Mouse (Mus musculus) heart, postnatal 0 days (tissue): ENCODE measurements around the gene Csmd2. TPM values are rescaled to one million over a fixed set of nuclear protein-coding genes. Genes with fewer than 3 reads are reported as not detected.

Source experiments
- ATAC-seq: fragments of 200-750 bp; cut with Nextera tagmentation; 2 replicates; pipeline ENCODE4 v1.8.0; 2017; ENCODE audit warnings: low read depth, moderate number of reproducible peaks, moderate library complexity; ENCODE audit not compliant: insufficient read depth
- DNase-seq: peaks from one replicate; pipeline ENCODE4 v3.0.0-alpha.2; 2016; ENCODE audit warnings: low spot score
- H3K27ac ChIP-seq: fragments of 300-500 bp; sonication (generic); 2 replicates; pipeline ENCODE4 v1.5.1; 2014; ENCODE audit warnings: low read depth, mild to moderate bottlenecking
- H3K27me3 ChIP-seq: fragments of 300-500 bp; sonication (generic); 2 replicates; pipeline ENCODE4 v1.6.1; 2014; ENCODE audit warnings: low read length, mixed read lengths; ENCODE audit not compliant: control insufficient read depth, insufficient read depth
- H3K36me3 ChIP-seq: fragments of 300-500 bp; sonication (generic); replicated peaks from 2 replicates; pipeline ENCODE4 v1.6.1; 2014; ENCODE audit warnings: low read length, mixed read lengths; ENCODE audit not compliant: control insufficient read depth, insufficient read depth
- H3K4me1 ChIP-seq: fragments of 300-500 bp; sonication (generic); 2 replicates; pipeline ENCODE4 v1.6.1; 2014; ENCODE audit warnings: antibody characterized with exemption; ENCODE audit not compliant: control insufficient read depth, insufficient read depth
- H3K4me2 ChIP-seq: fragments of 300-500 bp; sonication (generic); 2 replicates; pipeline ENCODE4 v1.6.1; 2014; ENCODE audit warnings: low read depth, mild to moderate bottlenecking, low read length, moderate library complexity
- H3K4me3 ChIP-seq: fragments of 300-500 bp; sonication (generic); 2 replicates; pipeline ENCODE4 v1.5.1; 2014; ENCODE audit warnings: low read depth, low read length
- H3K9ac ChIP-seq: fragments of 300-500 bp; sonication (generic); replicated peaks from 2 replicates; pipeline ENCODE4 v1.6.1; 2014; ENCODE audit warnings: low read depth, low read length, mixed read lengths
- H3K9me3 ChIP-seq: fragments of 300-500 bp; sonication (generic); replicated peaks from 2 replicates; pipeline ENCODE4 v1.6.1; 2016; ENCODE audit warnings: low read length; ENCODE audit not compliant: control insufficient read depth
- CTCF ChIP-seq: IDR thresholded peaks from 2 replicates; pipeline ENCODE4 v1.5.1; 2016; ENCODE audit warnings: antibody characterized with exemption, control low read depth, low read depth
- EP300 ChIP-seq: IDR thresholded peaks from 2 replicates; pipeline ENCODE4 v1.6.1; 2016; ENCODE audit warnings: antibody characterized with exemption, low read depth
- WGBS: fragments of 180-500 bp; shearing (Covaris S2); extraction: QIAGEN DNeasy Blood & Tissue Kit; methylation state at CpG from one replicate; pipeline ENCODE4 v1.1.7; 2014; 5-methylcytosine and 5-hydroxymethylcytosine counted together
- polyA plus RNA-seq: library from polyadenylated mRNA; unstranded; fragments of >200 nt; fragmentation: Nextera tagmentation; extraction: Ambion mirVana; gene quantifications from 2 replicates; pipeline ENCODE4 v1.2.1, GENCODE M21; 2015
- total RNA-seq: library from RNA; depleted of rRNA; stranded (reverse); fragments of >200 nt; gene quantifications from 2 replicates; pipeline ENCODE4 v1.2.3, GENCODE M21; 2014; ENCODE audit warnings: low replicate concordance

The Csmd2 gene
- total and polyA plus RNA-seq, 2 experiments from 2014 or later: 0.01 TPM; not detected in 1

- DNase-seq (no peak), ATAC-seq (no peak)
- no peak overlapping the region for H3K4me2 ChIP-seq
- H3K9ac ChIP-seq: no peak overlapping the region
- H3K36me3 ChIP-seq: no peaks in the 10 kb centered on the region
- no peak overlapping the region for H3K4me3 ChIP-seq
- H3K4me1 ChIP-seq: no peaks in the 10 kb centered on the region
- no peaks in the 10 kb centered on the region for H3K9me3 ChIP-seq
- no peak overlapping the region for H3K27ac ChIP-seq
- 83% methylated on average over 5 of the region's 5 CpGs for WGBS
- no peak for TF ChIP-seq EP300
- no peak for TF ChIP-seq CTCF
- peaks cover under 1% of the 10 kb centered on the region; the same call in 1 of the 2 replicates for H3K27me3 ChIP-seq
These were observed 409.0 kb downstream of the Csmd2 start for GRCm38 (mm10) chr4:128396616-128397015.

GRCm38 (mm10) chr4:128397804-128398203, 410.1 kb downstream of the Csmd2 start:
- TF ChIP-seq CTCF: no peak
- TF ChIP-seq EP300: no peak
- Histone ChIP-seq H3K9me3 (no peaks in the 10 kb centered on the region), H3K36me3 (no peaks in the 10 kb centered on the region), H3K4me1 (no peaks in the 10 kb centered on the region), H3K4me3 (no peak overlapping the region), H3K4me2 (no peak overlapping the region), H3K27ac (no peak overlapping the region), H3K9ac (no peak overlapping the region), H3K27me3 (no peaks in the 10 kb centered on the region)
- ATAC-seq (no peak), DNase-seq (no peak)
- 54% methylated on average over 7 of the region's 7 CpGs for WGBS

- Histone ChIP-seq H3K27ac (no peak overlapping the region), H3K9ac (no peak overlapping the region), H3K4me2 (no peak overlapping the region), H3K9me3 (no peaks in the 10 kb centered on the region), H3K4me1 (no peaks in the 10 kb centered on the region), H3K36me3 (no peaks in the 10 kb centered on the region), H3K4me3 (no peak overlapping the region), H3K27me3 (no peaks in the 10 kb centered on the region)
- WGBS: 20% methylated on average over 7 of the region's 7 CpGs
- TF ChIP-seq EP300: no peak
- TF ChIP-seq CTCF: no peak
- ATAC-seq (no peak), DNase-seq (no peak)
These were observed 411.3 kb downstream of the Csmd2 start for GRCm38 (mm10) chr4:128398948-128399347.

GRCm38 (mm10) chr4:128400016-128400415, 412.4 kb downstream of the Csmd2 start:
- Histone ChIP-seq H3K36me3 (no peaks in the 10 kb centered on the region), H3K4me1 (no peaks in the 10 kb centered on the region), H3K4me3 (no peak overlapping the region), H3K27ac (no peak overlapping the region), H3K4me2 (no peak overlapping the region), H3K9me3 (no peaks in the 10 kb centered on the region), H3K9ac (no peak overlapping the region), H3K27me3 (no peaks in the 10 kb centered on the region)
- ATAC-seq: no peak
- TF ChIP-seq EP300: no peak
- no peak for DNase-seq
- 81% methylated on average over 6 of the region's 6 CpGs for WGBS

GRCm38 (mm10) chr4:128401591-128401990, 413.9 kb downstream of the Csmd2 start:
- H3K4me3 ChIP-seq: no peak overlapping the region
- H3K4me1 ChIP-seq: no peaks in the 10 kb centered on the region
- 67% methylated on average over 3 of the region's 3 CpGs for WGBS
- no peaks in the 10 kb centered on the region for H3K27me3 ChIP-seq
- no peak for DNase-seq
- ATAC-seq: no peak
- H3K9ac ChIP-seq: no peak overlapping the region
- H3K27ac ChIP-seq: no peak overlapping the region
- H3K9me3 ChIP-seq: no peaks in the 10 kb centered on the region
- no peak overlapping the region for H3K4me2 ChIP-seq
- H3K36me3 ChIP-seq: no peaks in the 10 kb centered on the region
- TF ChIP-seq CTCF (no peak), EP300 (no peak)

- TF ChIP-seq CTCF (no peak), EP300 (no peak)
These were observed 415.0 kb downstream of the Csmd2 start for GRCm38 (mm10) chr4:128402706-128403105.

More at GRCm38 (mm10) chr4:128402706-128403105, 415.0 kb downstream of the Csmd2 start:
- H3K4me2 ChIP-seq: no peak overlapping the region
- no peaks in the 10 kb centered on the region for H3K4me1 ChIP-seq
- no peaks in the 10 kb centered on the region for H3K27me3 ChIP-seq
- ATAC-seq (no peak), DNase-seq (no peak)
- H3K4me3 ChIP-seq: no peak overlapping the region
- WGBS: 76% methylated on average over 1 of the region's 1 CpGs
- H3K9me3 ChIP-seq: no peaks in the 10 kb centered on the region
- H3K36me3 ChIP-seq: no peaks in the 10 kb centered on the region
- no peak overlapping the region for H3K27ac ChIP-seq
- no peak overlapping the region for H3K9ac ChIP-seq
